Mouse (Mus musculus) neural tube, embryonic 10.5 days (tissue): ENCODE measurements around the gene Gprin1.

Source experiments
- DNase-seq: peaks from one replicate; pipeline ENCODE4 v3.0.0-alpha.2; 2017; ENCODE audit warnings: low spot score; ENCODE audit errors: extremely low spot score

The Gprin1 gene

GRCm38 (mm10) chr13:54726131-54726530 is 23.5 kb downstream of the Gprin1 start:
- no peak for DNase-seq

- DNase-seq: no peak
Observed at GRCm38 (mm10) chr13:54723143-54723542, 26.5 kb downstream of the Gprin1 start.

- DNase-seq: peak; percentile 60
Observed at GRCm38 (mm10) chr13:54716916-54717315, 32.8 kb downstream of the Gprin1 start.

- DNase-seq: no peak
Observed at GRCm38 (mm10) chr13:54714996-54715395, 34.7 kb downstream of the Gprin1 start.

GRCm38 (mm10) chr13:54714393-54714792 is 35.3 kb downstream of the Gprin1 start:
- no peak for DNase-seq

GRCm38 (mm10) chr13:54710866-54711265 is 38.8 kb downstream of the Gprin1 start:
- DNase-seq: no peak

- DNase-seq: no peak
Observed at GRCm38 (mm10) chr13:54704890-54705289, 44.8 kb downstream of the Gprin1 start.

GRCm38 (mm10) chr13:54702507-54702906 is 47.2 kb downstream of the Gprin1 start:
- DNase-seq: no peak

- no peak for DNase-seq
Observed at GRCm38 (mm10) chr13:54701243-54701642, 48.4 kb downstream of the Gprin1 start, which contains the start of gene Cdhr2. Cdhr2 (plus strand) TSS chr13:54701461.

GRCm38 (mm10) chr13:54695479-54696230 is 54.0 kb downstream of the Gprin1 start:
- no peak for DNase-seq

GRCm38 (mm10) chr13:54694348-54695060 is 55.2 kb downstream of the Gprin1 start:
- no peak for DNase-seq

- DNase-seq: peak; percentile 99
Observed at GRCm38 (mm10) chr13:54693558-54694347, 55.9 kb downstream of the Gprin1 start, which contains the start of gene Rnf44. Rnf44 (minus strand) TSS chr13:54693907.

- DNase-seq: peak; percentile 16
Observed at GRCm38 (mm10) chr13:54692711-54693557, 56.7 kb downstream of the Gprin1 start.

- no peak for DNase-seq
Observed at GRCm38 (mm10) chr13:54691737-54692136, 57.9 kb downstream of the Gprin1 start.

GRCm38 (mm10) chr13:54690151-54690740 is 59.4 kb downstream of the Gprin1 start:
- no peak for DNase-seq

GRCm38 (mm10) chr13:54687575-54688424 is 61.9 kb downstream of the Gprin1 start:
- peak; percentile 99 for DNase-seq

- peak; percentile 87 for DNase-seq
Observed at GRCm38 (mm10) chr13:54687096-54687495, 62.6 kb downstream of the Gprin1 start.
